Mouse (Mus musculus) CH12.LX (cell line): ENCODE results near the gene Itprid1. TPM values are rescaled to one million over a fixed set of nuclear protein-coding genes. Genes with fewer than 3 reads are reported as not detected.

Experiments used
- DNase-seq: peaks from one replicate; pipeline ENCODE4 v3.0.0-alpha.2; 2013; ENCODE audit errors: extremely low read depth
- H3K27ac ChIP-seq: 2 replicates; pipeline ENCODE4 v1.5.1; 2012; ENCODE audit warnings: low read depth, mild to moderate bottlenecking, control low read depth, moderate library complexity; ENCODE audit not compliant: insufficient read depth
- H3K27me3 ChIP-seq: replicated peaks from 2 replicates; pipeline ENCODE3; 2012; ENCODE audit warnings: inconsistent platforms
- H3K36me3 ChIP-seq, 2 experiments: replicated peaks in 1 of 2; 2 replicates each; pipeline versions ENCODE3 to v1.6.1; 2012; ENCODE audit warnings: inconsistent platforms in 1 of 2, low read length in 1 of 2, mild to moderate bottlenecking in 1 of 2, mixed read lengths in 1 of 2, moderate library complexity in 1 of 2; ENCODE audit not compliant: control insufficient read depth in 1 of 2, insufficient read depth in 1 of 2
- H3K4me1 ChIP-seq, 2 experiments: 2 replicates each; pipeline ENCODE4 v1.6.1; 2012; ENCODE audit warnings: inconsistent platforms in 1 of 2, moderate library complexity in 1 of 2; ENCODE audit not compliant: insufficient read depth in 2 of 2, control insufficient read depth in 1 of 2
- H3K4me2 ChIP-seq: 2 replicates; pipeline ENCODE4 v1.6.1; 2012; ENCODE audit warnings: low read depth, mild to moderate bottlenecking, control low read depth; ENCODE audit not compliant: poor library complexity, insufficient read depth, severe bottlenecking
- H3K4me3 ChIP-seq, 3 experiments: fragments of 150-350 bp in 1 of 3; sonication (generic) in 1 of 3; replicated peaks in 1 of 3; 2 replicates each; pipeline versions ENCODE3 to v1.5.1; 2011 to 2012; ENCODE audit warnings: low read depth in 2 of 3, low read length in 2 of 3, mild to moderate bottlenecking in 2 of 3, moderate library complexity in 2 of 3, control low read depth in 1 of 3, improper control_type of control experiment in 1 of 3, inconsistent platforms in 1 of 3, mixed read lengths in 1 of 3; ENCODE audit not compliant: poor library complexity in 1 of 3
- H3K79me2 ChIP-seq: replicated peaks from 2 replicates; pipeline ENCODE4 v1.6.1; 2012; ENCODE audit warnings: mild to moderate bottlenecking, moderate library complexity; ENCODE audit not compliant: control insufficient read depth, poor library complexity, insufficient read depth, severe bottlenecking; ENCODE audit errors: extremely low read depth
- H3K9ac ChIP-seq: 2 replicates; pipeline ENCODE4 v1.6.1; 2012; ENCODE audit warnings: low read depth, mild to moderate bottlenecking, control low read depth, moderate library complexity; ENCODE audit not compliant: insufficient read depth
- H3K9me3 ChIP-seq: replicated peaks from 2 replicates; pipeline ENCODE3; 2012; ENCODE audit warnings: low read length, inconsistent platforms, mixed read lengths
- BHLHE40 ChIP-seq: IDR thresholded peaks from 2 replicates; pipeline ENCODE4 v1.6.1; 2011; ENCODE audit warnings: mild to moderate bottlenecking, low read depth, low read length, improper control_type of control experiment
- CHD1 ChIP-seq: IDR thresholded peaks from 2 replicates; pipeline ENCODE4 v1.6.1; 2012; ENCODE audit warnings: low read depth, low read length, improper control_type of control experiment, inconsistent platforms
- CTCF ChIP-seq, 2 experiments: IDR thresholded peaks in 1 of 2; conservative IDR thresholded peaks in 1 of 2; 2 replicates each; pipeline ENCODE4 v1.5.1; 2011 to 2012; ENCODE audit warnings: low read depth in 2 of 2, low read length in 2 of 2, improper control_type of control experiment in 1 of 2, inconsistent platforms in 1 of 2, mild to moderate bottlenecking in 1 of 2, moderate library complexity in 1 of 2
- E2F4 ChIP-seq: IDR thresholded peaks from 2 replicates; pipeline ENCODE4 v1.6.1; 2011; ENCODE audit warnings: low read depth, low read length, improper control_type of control experiment; ENCODE audit not compliant: insufficient replicate concordance
- ELF1 ChIP-seq: IDR thresholded peaks from 2 replicates; pipeline ENCODE4 v1.6.1; 2014; ENCODE audit warnings: low read depth, mild to moderate bottlenecking, inconsistent platforms, low read length, improper control_type of control experiment
- EP300 ChIP-seq: IDR thresholded peaks from 2 replicates; pipeline ENCODE4 v1.6.1; 2011; ENCODE audit warnings: low read length, improper control_type of control experiment
- ETS1 ChIP-seq: conservative IDR thresholded peaks from 2 replicates; pipeline ENCODE4 v1.6.1; 2012; ENCODE audit warnings: low read depth, mild to moderate bottlenecking, inconsistent platforms, low read length, improper control_type of control experiment, moderate library complexity
- HCFC1 ChIP-seq: IDR thresholded peaks from 2 replicates; pipeline ENCODE4 v1.6.1; 2012; ENCODE audit warnings: low read depth, mild to moderate bottlenecking, inconsistent platforms, low read length, improper control_type of control experiment
- JUN ChIP-seq: IDR thresholded peaks from 2 replicates; pipeline ENCODE4 v1.6.1; 2011; ENCODE audit warnings: low read depth, mild to moderate bottlenecking, low read length, improper control_type of control experiment, moderate library complexity; ENCODE audit not compliant: insufficient read depth
- JUND ChIP-seq: conservative IDR thresholded peaks from 2 replicates; pipeline ENCODE4 v1.6.1; 2011; ENCODE audit warnings: low read depth, low read length, improper control_type of control experiment
- KAT2A ChIP-seq: IDR thresholded peaks from 2 replicates; pipeline ENCODE4 v1.6.1; 2012; ENCODE audit warnings: low read length, improper control_type of control experiment, inconsistent platforms; ENCODE audit not compliant: insufficient replicate concordance
- MAFK ChIP-seq: IDR thresholded peaks from 2 replicates; pipeline ENCODE4 v1.6.1; 2011; ENCODE audit warnings: low read length, improper control_type of control experiment; ENCODE audit not compliant: insufficient replicate concordance
- MAX ChIP-seq: IDR thresholded peaks from 2 replicates; pipeline ENCODE4 v1.6.1; 2011; ENCODE audit warnings: low read length, improper control_type of control experiment
- MAZ ChIP-seq: IDR thresholded peaks from 2 replicates; pipeline ENCODE4 v1.6.1; 2012; ENCODE audit warnings: low read depth, mild to moderate bottlenecking, inconsistent platforms, low read length, improper control_type of control experiment, moderate library complexity
- MEF2A ChIP-seq: IDR thresholded peaks from 2 replicates; pipeline ENCODE4 v1.6.1; 2014; ENCODE audit warnings: low read depth, mild to moderate bottlenecking, inconsistent platforms, low read length, improper control_type of control experiment, borderline replicate concordance
- MXI1 ChIP-seq: IDR thresholded peaks from 2 replicates; pipeline ENCODE4 v1.6.1; 2011; ENCODE audit warnings: mild to moderate bottlenecking, low read depth, low read length, improper control_type of control experiment
- MYC ChIP-seq: IDR thresholded peaks from 2 replicates; pipeline ENCODE4 v1.6.1; 2011; ENCODE audit warnings: low read depth, mild to moderate bottlenecking, improper control_type of control experiment, low read length
- NELFE ChIP-seq: IDR thresholded peaks from 2 replicates; pipeline ENCODE4 v1.6.1; 2011; ENCODE audit warnings: low read depth, low read length, improper control_type of control experiment
- PAX5 ChIP-seq: IDR thresholded peaks from 2 replicates; pipeline ENCODE4 v1.6.1; 2012; ENCODE audit warnings: low read length, inconsistent platforms, mixed read lengths
- RCOR1 ChIP-seq: conservative IDR thresholded peaks from 2 replicates; pipeline ENCODE4 v1.6.1; 2012; ENCODE audit warnings: low read depth, mild to moderate bottlenecking, inconsistent platforms, low read length, improper control_type of control experiment
- ZC3H11A ChIP-seq: IDR thresholded peaks from 2 replicates; pipeline ENCODE4 v1.6.1; 2012; ENCODE audit warnings: low read depth, mild to moderate bottlenecking, inconsistent platforms, low read length, improper control_type of control experiment
- ZKSCAN1 ChIP-seq: IDR thresholded peaks from 2 replicates; pipeline ENCODE4 v1.6.1; 2012; ENCODE audit warnings: low read depth, inconsistent platforms, low read length, improper control_type of control experiment, borderline replicate concordance
- ZMIZ1 ChIP-seq: IDR thresholded peaks from 2 replicates; pipeline ENCODE4 v1.6.1; 2012; ENCODE audit warnings: low read depth, mild to moderate bottlenecking, inconsistent platforms, low read length, improper control_type of control experiment
- ZNF384 ChIP-seq: IDR thresholded peaks from 2 replicates; pipeline ENCODE4 v1.6.1; 2012; ENCODE audit warnings: low read depth, low read length, improper control_type of control experiment, inconsistent platforms
- dilution Hi-C: fragments of 300-500 bp; cut with MboI; formaldehyde crosslinking; loops from 2 replicates; pipeline ENCODE4 v1.14.3; 2020; ENCODE audit warnings: low sequenced_read_pairs; ENCODE audit not compliant: extremely low pct_unique_long_range_greater_than_20kb, extremely low pct_ligation_motif_present
- in situ Hi-C: fragments of 300-500 bp; cut with MboI; formaldehyde crosslinking; loops from 3 replicates; pipeline ENCODE4 v1.14.3; 2019; ENCODE audit warnings: low sequenced_read_pairs, low pct_ligation_motif_present, low pct_unique_long_range_greater_than_20kb, mixed read lengths
- polyA plus RNA-seq: library from polyadenylated mRNA; unstranded; fragments of >175 nt; gene quantifications from 2 replicates; pipeline ENCODE4 v1.2.1, GENCODE M21; 2012; ENCODE audit warnings: low read depth; ENCODE audit not compliant: insufficient read length
- total RNA-seq, 2 experiments: library from RNA; depleted of rRNA; stranded (reverse); fragments of 300-350 nt in 1 of 2; fragments of >200 nt in 1 of 2; gene quantifications; 2 replicates each; pipeline ENCODE4 v1.2.3; 2012 to 2014

Itprid1 gene
- total and polyA plus RNA-seq, 3 experiments: 0.11 TPM; not detected in 1

DNA sequence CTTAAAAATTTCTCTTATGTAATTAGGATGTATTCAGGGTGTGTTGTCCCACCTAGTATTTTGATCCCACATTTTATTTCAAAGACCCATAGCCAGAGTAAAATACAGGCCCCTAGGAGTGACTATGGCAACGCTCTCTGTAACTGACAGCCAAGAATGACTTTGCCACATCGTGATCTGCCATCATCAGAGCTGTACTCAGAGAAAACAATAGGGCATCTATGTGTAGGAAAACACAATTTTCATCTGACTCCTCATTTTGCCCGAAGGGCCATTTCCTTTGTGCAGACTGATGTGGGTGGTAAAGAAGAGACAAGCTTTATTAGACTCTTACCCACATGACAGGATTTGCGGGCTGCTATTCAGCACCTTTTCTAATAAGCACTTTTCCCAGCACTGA, 172.0 kb downstream of the Itprid1 start:
- dilution Hi-C loops: no loop called here
- Histone ChIP-seq H3K79me2 (no peaks in the 10 kb centered on the region), H3K27me3 (no peaks in the 10 kb centered on the region), H3K27ac (no peak overlapping the region), H3K9ac (no peak overlapping the region)
- TF ChIP-seq MEF2A (no peak), CTCF (conservative IDR thresholded peaks at IDR 0.05 in 1 of 2, IDR thresholded peaks at IDR 0.05 in 1 of 2; ENCODE audit: low read depth in 2 of 2, low read length in 2 of 2) (no peak), KAT2A (no peak), MAFK (no peak), BHLHE40 (no peak), MXI1 (no peak), ZMIZ1 (no peak), ELF1 (no peak)
- TF ChIP-seq, all 38 proteins: peak for 0
- H3K9me3 ChIP-seq: no peaks in the 10 kb centered on the region
- H3K4me1 ChIP-seq: no peaks in the 10 kb centered on the region
- H3K4me2 ChIP-seq: no peak overlapping the region
- H3K36me3 ChIP-seq: no peaks in the 10 kb centered on the region
- H3K4me3 ChIP-seq: no peak overlapping the region
- in situ Hi-C loops: no loop called here
- DNase-seq: no peak

DNA sequence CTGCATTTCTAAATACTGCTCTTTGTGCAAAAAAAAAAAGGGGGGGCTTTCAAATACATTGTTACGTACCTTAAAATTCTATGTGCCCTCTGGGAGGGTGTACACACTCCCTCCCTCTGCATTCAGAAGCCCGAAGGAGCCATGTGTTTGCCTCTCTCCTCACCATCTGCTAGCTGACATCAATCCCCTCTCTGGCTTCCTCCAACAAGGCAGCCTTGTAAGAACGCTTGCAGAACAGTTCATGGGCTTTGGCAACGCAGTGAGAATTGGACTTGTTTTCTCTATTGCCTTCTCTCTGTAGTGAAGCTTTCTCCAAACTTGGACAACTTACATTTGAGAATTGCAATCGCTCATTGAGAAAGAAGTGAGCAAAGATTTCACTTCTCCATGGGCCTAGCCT, 175.7 kb downstream of the Itprid1 start:
- TF ChIP-seq PAX5: no peak
- TF ChIP-seq EP300: no peak
- TF ChIP-seq JUND: no peak
- TF ChIP-seq RCOR1: no peak
- TF ChIP-seq E2F4: no peak
- no peak for TF ChIP-seq NELFE
- TF ChIP-seq MEF2A: no peak
- no peak for TF ChIP-seq MAX
- no peak for TF ChIP-seq HCFC1
- TF ChIP-seq CTCF (conservative IDR thresholded peaks at IDR 0.05 in 1 of 2, IDR thresholded peaks at IDR 0.05 in 1 of 2; ENCODE audit: low read depth in 2 of 2, low read length in 2 of 2): no peak
- no peak for TF ChIP-seq JUN
- no peak for TF ChIP-seq ZKSCAN1
- TF ChIP-seq ZNF384: no peak
- no peak for TF ChIP-seq MAZ
- no peak for TF ChIP-seq BHLHE40
- TF ChIP-seq ZC3H11A: no peak
- no peak for TF ChIP-seq MYC
- TF ChIP-seq CHD1: no peak
- no peak for TF ChIP-seq ETS1
- H3K36me3 ChIP-seq: no peaks in the 10 kb centered on the region
- dilution Hi-C loops: no loop called here

More for the DNA sequence above, 175.7 kb downstream of the Itprid1 start:
- Histone ChIP-seq H3K4me1 (no peaks in the 10 kb centered on the region), H3K79me2 (no peaks in the 10 kb centered on the region), H3K9ac (no peak overlapping the region), H3K27ac (no peak overlapping the region), H3K27me3 (no peaks in the 10 kb centered on the region), H3K9me3 (no peaks in the 10 kb centered on the region), H3K4me2 (no peak overlapping the region), H3K4me3 (no peak overlapping the region)
- in situ Hi-C loops: no loop called here
- no peak for DNase-seq
